Mouse (Mus musculus) neural tube, embryonic 10.5 days (tissue): ENCODE measurements around the gene P2rx3.
A peak's percentile ranks its signal among the peaks of the same experiment; 100 is the strongest.

ENCODE experiments used
- DNase-seq: peaks from one replicate; pipeline ENCODE4 v3.0.0-alpha.2; 2017; ENCODE audit warnings: low spot score; ENCODE audit errors: extremely low spot score

The P2rx3 gene

GRCm38 (mm10) chr2:85043623-85044022, 6.4 kb upstream of the P2rx3 start:
- DNase-seq, result no peak

- DNase-seq, result no peak
These were observed 1.1 kb upstream of the P2rx3 start for GRCm38 (mm10) chr2:85038336-85038735.

DNA sequence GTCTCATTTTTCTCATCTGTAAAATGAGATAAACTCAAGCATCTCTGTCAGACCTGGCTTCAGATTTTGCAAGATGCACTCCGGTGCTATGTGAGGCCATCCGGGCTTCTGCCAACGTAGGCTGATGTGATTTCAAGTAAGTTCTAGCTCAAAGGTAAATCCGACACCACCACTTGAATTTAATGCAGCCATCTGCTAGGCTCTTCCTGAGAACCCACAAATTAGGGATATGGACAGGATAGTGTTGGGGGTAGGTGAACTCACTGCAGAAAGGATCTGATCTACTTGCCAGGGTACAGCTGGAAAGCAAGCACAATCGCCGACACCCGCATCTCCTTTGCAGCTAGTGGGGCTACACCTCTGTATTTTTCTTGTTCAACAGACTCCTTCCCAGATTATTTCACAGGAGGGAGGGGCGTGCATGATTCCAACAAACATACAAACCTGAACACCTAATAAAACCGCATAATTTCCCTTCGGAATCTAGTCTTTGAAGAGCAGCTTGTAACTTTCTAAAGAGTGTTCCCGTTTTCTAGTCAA, 685 bp downstream of the P2rx3 start:
- DNase-seq, result no peak

- no peak for DNase-seq
These were observed 3.1 kb downstream of the P2rx3 start for GRCm38 (mm10) chr2:85034169-85034568.

GRCm38 (mm10) chr2:85033121-85033520, 4.1 kb downstream of the P2rx3 start:
- no peak for DNase-seq

GRCm38 (mm10) chr2:85030989-85031388, 6.3 kb downstream of the P2rx3 start:
- DNase-seq, result no peak

DNA sequence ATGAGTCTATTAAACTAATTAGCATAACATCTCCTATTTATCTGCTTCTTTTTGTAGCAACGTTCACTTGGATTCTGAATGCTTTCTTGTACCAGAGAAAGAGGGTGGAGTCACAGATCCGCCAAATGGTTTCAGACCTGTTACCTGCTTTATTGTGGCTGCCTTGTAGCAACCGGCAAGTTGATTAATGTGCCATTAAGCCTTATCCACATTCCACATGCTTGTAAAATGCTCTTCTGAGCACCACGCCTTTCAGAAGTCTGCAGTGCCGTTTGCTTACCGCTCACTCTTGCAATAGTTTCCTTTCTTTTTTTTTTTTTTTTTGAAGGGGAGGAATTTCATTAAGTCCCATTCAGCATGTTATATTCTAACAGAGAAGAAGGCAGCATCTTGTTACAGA, 7.4 kb downstream of the P2rx3 start:
- DNase-seq, result no peak

GRCm38 (mm10) chr2:85027281-85027680, 10.0 kb downstream of the P2rx3 start:
- no peak for DNase-seq

DNA sequence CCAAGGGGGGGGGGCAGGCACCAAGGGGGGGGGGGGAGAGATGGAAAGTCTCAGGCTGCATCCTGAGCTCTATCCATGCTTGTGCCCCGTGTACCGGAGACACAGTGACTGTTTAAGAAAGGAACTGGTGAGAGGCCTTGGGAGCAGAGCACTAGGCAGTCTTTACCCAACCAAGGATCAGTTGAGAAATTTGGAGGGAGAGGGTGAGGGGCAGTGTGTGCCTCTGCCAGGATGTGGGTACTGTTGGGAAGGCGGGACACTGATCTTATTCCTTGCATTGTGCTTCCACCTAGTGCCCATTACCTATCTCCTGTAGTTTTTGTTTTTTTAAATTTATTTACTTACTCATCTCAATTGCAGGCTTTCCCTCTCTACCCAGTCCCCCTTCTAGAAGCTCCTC, 11.1 kb downstream of the P2rx3 start:
- DNase-seq, result no peak

DNA sequence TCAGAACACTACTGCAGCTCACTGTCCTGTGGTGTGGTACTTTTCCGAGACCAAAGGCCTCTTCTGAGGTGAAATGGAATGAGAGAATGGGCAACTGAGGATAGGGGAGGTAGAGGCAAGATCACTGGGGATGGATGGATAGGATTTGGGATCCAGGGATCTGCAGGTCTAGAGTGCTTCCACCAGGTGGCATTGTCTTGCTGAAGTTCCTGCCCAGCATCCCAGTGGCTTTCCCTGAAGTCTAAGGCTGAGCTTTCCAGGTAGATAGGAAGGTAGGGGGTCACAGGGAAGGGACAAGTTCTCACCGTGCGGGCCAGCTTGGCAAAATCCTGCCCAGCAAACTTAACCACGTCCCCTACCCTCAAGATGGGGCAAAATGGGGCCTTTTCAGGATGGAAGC, 15.2 kb downstream of the P2rx3 start:
- no peak for DNase-seq

- no peak for DNase-seq
These were observed 22.7 kb downstream of the P2rx3 start for GRCm38 (mm10) chr2:85014588-85014982.

GRCm38 (mm10) chr2:85013826-85014587, 23.3 kb downstream of the P2rx3 start:
- no peak for DNase-seq

DNA sequence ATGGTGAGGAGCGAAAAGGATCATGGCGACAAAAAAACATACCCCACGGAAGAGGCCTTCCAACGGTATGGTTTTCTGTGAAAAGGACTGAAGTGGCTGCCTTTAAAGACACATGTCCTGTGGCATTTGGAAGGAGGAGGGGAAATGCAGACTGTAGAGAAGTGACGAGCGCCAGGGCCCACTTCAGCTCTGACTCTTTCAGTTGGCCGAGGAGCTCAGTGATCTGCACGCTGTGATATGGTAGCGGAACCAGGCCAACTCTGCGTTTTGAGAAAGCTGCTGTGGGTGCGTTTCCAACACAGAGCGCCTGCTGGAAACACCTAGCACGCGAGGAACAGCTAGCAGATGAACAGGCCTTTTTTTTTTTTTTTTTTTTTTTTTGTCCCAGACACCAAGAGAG, 24.6 kb downstream of the P2rx3 start:
- DNase-seq, result no peak

DNA sequence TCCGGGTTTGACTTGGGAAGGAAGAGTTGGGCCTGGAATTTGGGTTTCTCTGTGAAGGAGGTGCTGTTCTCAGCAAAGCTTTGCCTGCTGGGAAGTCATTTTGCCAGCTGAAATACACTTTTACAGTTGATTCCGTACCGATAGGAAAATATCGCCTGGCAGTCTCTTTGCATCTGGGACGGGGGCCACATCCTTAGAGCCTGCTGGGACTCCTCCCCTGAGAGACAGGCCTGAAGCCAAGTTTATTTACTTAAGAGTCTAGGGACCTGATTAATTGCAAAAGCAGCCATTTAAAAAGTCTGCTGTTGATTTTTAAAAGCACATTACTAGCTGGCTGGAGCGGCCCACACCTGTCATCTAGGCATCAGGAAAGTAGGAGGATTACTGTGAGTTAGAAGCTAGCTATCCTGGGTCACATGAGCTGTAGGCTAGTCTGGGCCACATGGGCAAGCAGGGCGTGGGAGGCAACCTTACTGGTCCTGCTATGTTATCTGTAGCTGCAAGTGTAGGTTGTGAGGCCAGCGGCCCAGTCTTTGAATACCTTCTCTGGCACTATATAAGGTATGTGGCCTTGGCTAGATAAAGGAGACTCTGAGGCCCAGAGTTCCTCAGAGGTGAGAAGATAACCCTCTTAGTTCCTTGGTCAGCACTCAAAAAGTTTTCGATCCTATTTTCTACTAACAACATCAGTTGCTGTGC, 25.2 kb downstream of the P2rx3 start:
- peak; percentile 27 for DNase-seq

DNA sequence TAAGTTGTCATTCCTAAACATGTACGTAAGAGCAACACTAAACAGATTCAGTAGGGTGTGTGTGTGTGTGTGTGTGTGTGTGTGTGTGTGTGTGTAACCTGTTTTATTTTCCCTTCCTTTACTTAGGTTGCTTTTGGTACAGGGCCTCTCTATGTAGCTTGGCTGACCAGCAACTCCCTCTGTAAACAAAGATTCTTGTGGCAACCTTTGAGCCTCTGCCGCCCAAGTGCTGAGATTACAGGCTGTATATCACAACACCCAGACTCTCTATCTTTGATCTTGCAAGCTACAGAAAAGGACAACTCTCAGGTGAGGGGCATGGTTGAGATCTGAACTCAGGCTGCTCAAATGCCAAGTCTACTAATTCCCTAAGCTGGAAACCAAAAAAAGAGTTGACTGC, 28.1 kb downstream of the P2rx3 start:
- DNase-seq, result no peak

GRCm38 (mm10) chr2:85007729-85008128, 29.5 kb downstream of the P2rx3 start:
- DNase-seq, result no peak

- no peak for DNase-seq
These were observed 30.7 kb downstream of the P2rx3 start for GRCm38 (mm10) chr2:85006600-85006999.

DNA sequence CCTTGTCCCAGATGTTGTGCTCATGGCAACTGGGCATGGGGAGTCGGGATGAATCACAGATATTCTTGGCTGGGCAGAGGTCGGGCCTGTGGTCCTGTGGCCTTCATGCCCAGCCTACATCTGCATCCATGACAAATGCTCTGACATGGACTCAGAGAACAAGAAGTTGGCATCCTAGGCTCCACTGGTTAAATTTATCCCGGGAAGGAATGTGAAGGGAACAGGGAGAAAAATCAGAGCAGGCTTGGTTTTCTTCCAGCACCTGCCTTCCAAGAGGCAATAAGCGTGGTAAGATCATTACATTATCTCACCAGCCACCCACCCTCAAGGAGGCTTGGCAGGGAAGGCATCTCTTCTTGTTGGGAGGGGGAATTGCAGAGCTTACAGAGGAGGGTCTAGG, 32.9 kb downstream of the P2rx3 start:
- DNase-seq, result no peak

GRCm38 (mm10) chr2:85002575-85002974, 34.7 kb downstream of the P2rx3 start:
- no peak for DNase-seq

- no peak for DNase-seq
These were observed 35.8 kb downstream of the P2rx3 start for GRCm38 (mm10) chr2:85001497-85001896.

- DNase-seq, result no peak
These were observed 37.6 kb downstream of the P2rx3 start for GRCm38 (mm10) chr2:84999486-85000181.

DNA sequence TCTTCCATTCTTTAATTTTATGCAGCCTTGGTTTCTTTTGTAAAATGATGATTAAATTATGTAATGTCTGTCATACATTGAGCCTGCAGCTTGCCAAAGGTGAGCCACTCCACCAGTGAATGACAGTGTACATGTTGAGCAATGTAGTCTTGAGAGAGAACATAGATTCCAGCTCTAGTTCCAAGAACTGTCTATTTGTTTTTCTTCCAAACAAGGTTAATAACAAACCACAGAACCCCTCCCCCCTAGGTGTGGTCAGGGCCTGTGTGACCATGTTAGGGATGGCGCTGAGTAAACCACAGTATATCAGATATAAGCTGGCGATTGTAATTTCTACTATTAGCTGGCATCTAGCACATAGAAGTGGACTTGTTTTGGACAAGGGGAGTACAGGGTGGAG, 40.9 kb downstream of the P2rx3 start:
- no peak for DNase-seq
